Mouse (Mus musculus) Patski (cell line): ENCODE measurements around the gene Ttc37. TPM values are rescaled to one million over a fixed set of nuclear protein-coding genes. Genes with fewer than 3 reads are reported as not detected.

Experiments used
- ATAC-seq: fragments of 100-300 bp; one replicate; pipeline ENCODE4 v1.8.0; 2021
- CTCF ChIA-PET: fragments of 350-600 bp; sonication (Branson Sonifier 250); formaldehyde crosslinking; loops from one replicate; lab custom pipeline; 2022; ENCODE audit warnings: inconsistent platforms; lab: Charles Lee
- POLR2A ChIA-PET: fragments of 350-600 bp; sonication (Branson Sonifier 250); formaldehyde crosslinking; loops from one replicate; lab custom pipeline; 2022; ENCODE audit warnings: antibody characterized with exemption, inconsistent platforms; lab: Charles Lee
- DNase-seq: peaks from one replicate; pipeline ENCODE4 v3.0.0-alpha.2; 2011; ENCODE audit warnings: low read depth, low spot score
- H3K27me3 ChIP-seq: fragments of 371-371 bp; one replicate; pipeline ENCODE4 v1.5.1; 2021
- CTCF ChIP-seq: fragments of 100-300 bp; IDR thresholded peaks from one replicate; pipeline ENCODE4 v1.5.1; 2021
- in situ Hi-C: fragments of 300-500 bp; cut with MboI; formaldehyde crosslinking; loops from 3 replicates; pipeline ENCODE4 v1.11.1; 2018; ENCODE audit warnings: low pct_unique_long_range_greater_than_20kb, mixed read lengths
- polyA plus RNA-seq: library from polyadenylated mRNA; unstranded; gene quantifications from one replicate; pipeline ENCODE4 v1.2.3, GENCODE M21; 2021

Ttc37 gene
- 23.8 TPM for polyA plus RNA-seq

- POLR2A ChIA-PET = no interaction called here
- in situ Hi-C loops = no loop called here
- peak; percentile 85 for DNase-seq
- no peak for TF ChIP-seq CTCF
- CTCF ChIA-PET = no interaction called here
- peak; percentile 88 for ATAC-seq
- no peaks in the 10 kb centered on the region for H3K27me3 ChIP-seq
These were observed at the start of gene Ttc37, which contains the start of gene Arsk for GRCm38 (mm10) chr13:76098493-76099303. TSS of gene Ttc37 (plus strand) at chr13:76098734. TSS of gene Arsk (minus strand) at chr13:76098660.

GRCm38 (mm10) chr13:76055391-76056232 is 42.9 kb upstream of the Ttc37 start:
- H3K27me3 ChIP-seq = no peaks in the 10 kb centered on the region
- POLR2A ChIA-PET = no interaction called here
- no peak for TF ChIP-seq CTCF
- DNase-seq (no peak), ATAC-seq (peak; percentile 29)
- CTCF ChIA-PET = interaction anchor here (1.1 kb wide), 1 partner anchor 163 kb away, joined by 3 read pairs; no protein-coding TSS in a partner anchor
- in situ Hi-C loops = no loop called here

GRCm38 (mm10) chr13:76056261-76056724 is 42.2 kb upstream of the Ttc37 start:
- H3K27me3 ChIP-seq = no peaks in the 10 kb centered on the region
- POLR2A ChIA-PET = no interaction called here
- CTCF ChIA-PET = interaction anchor here (1.1 kb wide), 1 partner anchor 164 kb away, joined by 3 read pairs; no protein-coding TSS in a partner anchor
- in situ Hi-C loops = no loop called here
- ATAC-seq = peak; percentile 86
- TF ChIP-seq CTCF = peak; percentile 79
- DNase-seq = no peak

GRCm38 (mm10) chr13:76056896-76057266 is 41.7 kb upstream of the Ttc37 start, which contains the start of gene Gpr150:
TSS of gene Gpr150 (minus strand) at chr13:76056996.
- H3K27me3 ChIP-seq = no peaks in the 10 kb centered on the region
- in situ Hi-C loops = no loop called here
- DNase-seq (no peak), ATAC-seq (no peak)
- ChIA-PET POLR2A (no interaction called here), CTCF (interaction anchor here (1.1 kb wide), 1 partner anchor 165 kb away, joined by 3 read pairs; no protein-coding TSS in a partner anchor)
- TF ChIP-seq CTCF = no peak

GRCm38 (mm10) chr13:76057267-76058069 is 41.1 kb upstream of the Ttc37 start:
- no peaks in the 10 kb centered on the region for H3K27me3 ChIP-seq
- in situ Hi-C loops = no loop called here
- no peak for DNase-seq
- TF ChIP-seq CTCF = no peak
- POLR2A ChIA-PET = no interaction called here
- CTCF ChIA-PET = no interaction called here
- ATAC-seq = no peak

- ChIA-PET POLR2A (no interaction called here), CTCF (interaction anchor here (1.4 kb wide), 1 partner anchor 16 kb away, joined by 3 read pairs; no protein-coding TSS in a partner anchor)
- no peak for TF ChIP-seq CTCF
- in situ Hi-C loops = no loop called here
- H3K27me3 ChIP-seq = no peaks in the 10 kb centered on the region
- ATAC-seq (no peak), DNase-seq (no peak)
These were observed 38.9 kb upstream of the Ttc37 start for GRCm38 (mm10) chr13:76059591-76059990.

- POLR2A ChIA-PET = no interaction called here
- H3K27me3 ChIP-seq = no peaks in the 10 kb centered on the region
- DNase-seq (no peak), ATAC-seq (no peak)
- no peak for TF ChIP-seq CTCF
- in situ Hi-C loops = no loop called here
- CTCF ChIA-PET = no interaction called here
These were observed 36.4 kb upstream of the Ttc37 start for GRCm38 (mm10) chr13:76062126-76062525.

GRCm38 (mm10) chr13:76062569-76062968 is 36.0 kb upstream of the Ttc37 start:
- no peak for TF ChIP-seq CTCF
- ChIA-PET POLR2A (no interaction called here), CTCF (no interaction called here)
- in situ Hi-C loops = no loop called here
- no peaks in the 10 kb centered on the region for H3K27me3 ChIP-seq
- DNase-seq (no peak), ATAC-seq (no peak)

- DNase-seq (no peak), ATAC-seq (no peak)
- CTCF ChIA-PET = interaction anchor here (1.0 kb wide), 1 partner anchor 9 kb away, joined by 3 read pairs; no protein-coding TSS in a partner anchor
- POLR2A ChIA-PET = no interaction called here
- in situ Hi-C loops = no loop called here
- TF ChIP-seq CTCF = no peak
- H3K27me3 ChIP-seq = no peaks in the 10 kb centered on the region
These were observed 35.0 kb upstream of the Ttc37 start for GRCm38 (mm10) chr13:76063548-76063947.
